Mouse (Mus musculus) 3T3-L1 (cell line): Measurements from ENCODE around the gene Olfr1095.

Experiments used
- DNase-seq: peaks from one replicate; pipeline ENCODE4 v3.0.0-alpha.2; 2015; ENCODE audit warnings: low read depth, low spot score

Gene Olfr1095

DNA sequence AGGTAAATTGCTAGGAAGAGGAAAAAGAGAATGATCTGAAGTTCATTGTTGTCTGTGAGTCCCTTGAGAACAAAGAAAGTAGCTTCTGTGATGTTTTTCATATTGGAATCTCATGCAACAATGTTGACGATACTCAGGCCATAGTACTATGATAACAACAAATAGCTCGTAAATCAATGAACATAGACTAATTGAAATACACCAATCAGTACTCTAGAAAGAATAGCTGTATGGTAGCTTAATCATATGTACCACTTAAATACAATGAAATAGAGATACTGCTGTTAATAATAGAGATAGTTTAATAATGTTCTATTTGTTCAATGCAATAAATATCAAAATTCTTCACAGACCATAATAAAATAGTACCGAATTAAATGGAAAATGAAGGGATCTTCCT lies at the start of gene Olfr1095:
TSS of gene Olfr1095 (minus strand) at position 101 of the 400 bp plus-strand sequence.
- DNase-seq, result no peak

DNA sequence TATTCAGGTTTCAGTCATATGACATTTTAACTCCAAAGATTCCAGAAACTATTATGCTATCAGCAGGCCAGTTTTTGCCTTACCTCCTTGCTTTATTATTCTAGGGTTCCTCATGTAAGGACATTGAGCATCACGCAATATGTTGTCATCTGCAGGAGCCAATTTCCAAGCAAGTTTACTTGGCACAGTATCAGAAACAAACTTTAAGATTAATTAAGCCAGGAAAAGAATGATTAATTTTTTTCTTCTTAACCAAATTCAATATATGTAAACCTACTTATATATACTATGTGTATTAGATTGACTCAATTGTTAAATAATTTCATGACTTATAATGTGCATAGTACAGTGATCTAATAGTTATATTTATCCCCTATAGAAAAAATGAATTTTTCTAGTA lies 40.6 kb upstream of the Olfr1095 start, which contains the start of gene Olfr1097:
TSS of gene Olfr1097 (minus strand) at position 101 of the 400 bp plus-strand sequence.
- no peak for DNase-seq

DNA sequence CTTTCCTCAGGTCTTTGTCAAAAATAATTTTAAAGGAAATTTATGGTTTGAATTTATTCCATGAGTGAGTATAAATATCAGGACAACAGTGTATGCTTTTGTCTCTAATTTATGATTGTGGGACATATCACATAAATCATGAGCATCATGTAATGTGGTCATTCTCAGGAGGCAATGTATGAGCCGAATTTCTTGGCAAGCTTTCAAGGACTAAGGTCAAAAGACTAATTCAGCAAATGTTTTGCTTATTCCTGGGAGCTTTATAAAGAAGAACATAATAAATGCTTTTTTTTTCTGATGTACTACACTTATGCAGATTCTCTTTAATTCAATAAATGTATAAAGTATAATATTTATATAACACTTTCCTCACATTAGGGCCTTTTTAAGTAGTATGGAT lies 23.2 kb upstream of the Olfr1095 start, which contains the start of gene Gm13723:
TSS of gene Gm13723 (minus strand) at position 101 of the 400 bp plus-strand sequence.
- no peak for DNase-seq

DNA sequence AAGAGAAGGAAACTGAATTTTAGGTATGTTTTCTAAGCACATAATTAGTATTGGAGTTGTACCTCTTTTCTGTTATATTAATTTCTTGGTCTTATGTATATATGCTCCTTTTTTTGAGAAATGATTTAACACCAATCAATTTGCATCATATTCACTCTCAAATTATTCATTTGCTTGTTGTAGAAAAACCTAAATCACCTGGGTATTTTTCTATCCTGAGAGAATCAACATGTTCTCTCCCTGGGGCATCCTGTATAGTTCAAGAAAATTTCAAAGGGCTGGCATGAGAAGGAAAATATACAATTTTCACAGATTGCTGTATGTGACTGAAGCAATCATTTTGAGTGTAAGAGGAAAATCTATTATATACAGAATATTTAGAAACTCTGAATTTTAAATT lies 27.1 kb downstream of the Olfr1095 start, which contains the start of gene Olfr1094:
TSS of gene Olfr1094 (plus strand) at position 301 of the 400 bp plus-strand sequence.
- no peak for DNase-seq

DNA sequence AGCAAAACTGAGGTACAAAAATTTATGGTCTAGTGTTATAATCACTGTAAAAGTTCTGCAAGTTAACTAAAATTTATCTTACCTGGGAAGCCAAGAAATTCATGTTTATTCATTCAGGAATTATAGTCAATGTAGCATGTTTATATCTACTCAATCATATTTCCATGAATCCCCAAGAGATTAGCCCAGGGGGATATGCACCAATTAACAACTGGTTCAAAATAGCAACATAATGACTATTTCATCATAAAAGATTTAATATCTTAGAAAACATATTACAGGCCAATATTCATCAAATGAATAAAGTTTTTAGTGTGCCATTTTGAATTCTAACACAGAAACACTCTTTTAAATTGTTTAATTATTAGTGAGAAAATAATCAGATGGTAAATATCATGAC lies 41.6 kb downstream of the Olfr1095 start, which contains the start of gene Olfr141:
TSS of gene Olfr141 (minus strand) at position 101 of the 400 bp plus-strand sequence.
- no peak for DNase-seq
